Mouse (Mus musculus): ENCODE measurements around the gene Utf1. TPM values are rescaled to one million over a fixed set of nuclear protein-coding genes. Genes with fewer than 3 reads are reported as not detected.
A peak's percentile ranks its signal among the peaks of the same experiment; 100 is the strongest.

Gene Utf1
- total RNA-seq (2021), result not detected
- long read RNA-seq, experiment 1, result 0 reads
- long read RNA-seq, experiment 2, result 0 reads

GRCm38 (mm10) chr7:139943674-139944281, at the start of gene Utf1:
Utf1 (plus strand) TSS chr7:139943789.
- no peak for TF ChIP-seq CTCF (IDR thresholded peaks at IDR 0.05)
- intact Hi-C loops (cut with DNase I), result no loop called here
- DNase-seq (ENCODE audit: extremely low spot score in 1 of 2, low spot score in 2 of 2), result peak in 1 of 2 experiments; percentile 13
- H3K4me3 ChIP-seq, result peak within 1 kb of the TSS; percentile 13; the same call in 1 of the 2 replicates
- no peak within 1 kb of the TSS for H3K27ac ChIP-seq

GRCm38 (mm10) chr7:139894655-139895557, 48.7 kb upstream of the Utf1 start, which contains the start of gene Kndc1:
Kndc1 (plus strand) TSS chr7:139894696.
- no peak; the same call in 1 of the 2 replicates for TF ChIP-seq CTCF (IDR thresholded peaks at IDR 0.05)
- intact Hi-C loops (cut with DNase I), result no loop called here
- peak within 1 kb of the TSS; percentile 79 for H3K4me3 ChIP-seq
- peak within 1 kb of the TSS; percentile 87 for H3K27ac ChIP-seq
- DNase-seq (ENCODE audit: extremely low spot score in 1 of 2, low spot score in 2 of 2), result peak; percentile 82 to 84

GRCm38 (mm10) chr7:139896271-139896670, 47.3 kb upstream of the Utf1 start:
- no peak for DNase-seq (ENCODE audit: extremely low spot score in 1 of 2, low spot score in 2 of 2)
- no peak for TF ChIP-seq CTCF (IDR thresholded peaks at IDR 0.05)
- peak overlapping the region; percentile 87 for H3K27ac ChIP-seq
- peak overlapping the region; percentile 79 for H3K4me3 ChIP-seq
- intact Hi-C loops (cut with DNase I), result no loop called here

- TF ChIP-seq CTCF (IDR thresholded peaks at IDR 0.05), result no peak
- intact Hi-C loops (cut with DNase I), result no loop called here
- Histone ChIP-seq H3K27ac (peak overlapping the region; percentile 87), H3K4me3 (peak overlapping the region; percentile 79; the same call in 1 of the 2 replicates)
- no peak for DNase-seq (ENCODE audit: extremely low spot score in 1 of 2, low spot score in 2 of 2)
Measured at GRCm38 (mm10) chr7:139896796-139897195, 46.8 kb upstream of the Utf1 start.

- no peak for DNase-seq (ENCODE audit: extremely low spot score in 1 of 2, low spot score in 2 of 2)
- Histone ChIP-seq H3K27ac (peak overlapping the region; percentile 71), H3K4me3 (no peak overlapping the region)
- intact Hi-C loops (cut with DNase I), result no loop called here
- no peak for TF ChIP-seq CTCF (IDR thresholded peaks at IDR 0.05)
Measured at GRCm38 (mm10) chr7:139898606-139899005, 45.0 kb upstream of the Utf1 start.

- no peak overlapping the region for H3K4me3 ChIP-seq
- H3K27ac ChIP-seq, result peak overlapping the region; percentile 71
- intact Hi-C loops (cut with DNase I), result no loop called here
- no peak for TF ChIP-seq CTCF (IDR thresholded peaks at IDR 0.05)
- peak in 1 of 2 experiments; percentile 55 for DNase-seq (ENCODE audit: extremely low spot score in 1 of 2, low spot score in 2 of 2)
Measured at GRCm38 (mm10) chr7:139899505-139899904, 44.1 kb upstream of the Utf1 start.

GRCm38 (mm10) chr7:139900456-139900855, 43.1 kb upstream of the Utf1 start:
- H3K27ac ChIP-seq, result no peak overlapping the region
- no peak for TF ChIP-seq CTCF (IDR thresholded peaks at IDR 0.05)
- intact Hi-C loops (cut with DNase I), result loop anchor here (10.0 kb wide), 2 partner anchors 94 to 164 kb away; partner anchors contain the start of gene Adam8
- DNase-seq (ENCODE audit: extremely low spot score in 1 of 2, low spot score in 2 of 2), result no peak
- no peak overlapping the region for H3K4me3 ChIP-seq

GRCm38 (mm10) chr7:139900896-139901295, 42.7 kb upstream of the Utf1 start:
- intact Hi-C loops (cut with DNase I), result loop anchor here (10.0 kb wide), 2 partner anchors 94 to 164 kb away; partner anchors contain the start of gene Adam8
- H3K27ac ChIP-seq, result no peak overlapping the region
- TF ChIP-seq CTCF (IDR thresholded peaks at IDR 0.05), result no peak
- no peak overlapping the region for H3K4me3 ChIP-seq
- no peak for DNase-seq (ENCODE audit: extremely low spot score in 1 of 2, low spot score in 2 of 2)

GRCm38 (mm10) chr7:139901981-139902380, 41.6 kb upstream of the Utf1 start:
- no peak for TF ChIP-seq CTCF (IDR thresholded peaks at IDR 0.05)
- intact Hi-C loops (cut with DNase I), result loop anchor here (10.0 kb wide), 2 partner anchors 93 to 163 kb away; partner anchors contain the start of gene Adam8
- Histone ChIP-seq H3K27ac (no peak overlapping the region), H3K4me3 (no peak overlapping the region)
- no peak for DNase-seq (ENCODE audit: extremely low spot score in 1 of 2, low spot score in 2 of 2)

GRCm38 (mm10) chr7:139905261-139905660, 38.3 kb upstream of the Utf1 start:
- intact Hi-C loops (cut with DNase I), result loop anchor here (10.0 kb wide), 2 partner anchors 90 to 160 kb away; partner anchors contain the start of gene Adam8

GRCm38 (mm10) chr7:139905661-139906060, 37.9 kb upstream of the Utf1 start:
- intact Hi-C loops (cut with DNase I), result loop anchor here (10.0 kb wide), 2 partner anchors 89 to 159 kb away; partner anchors contain the start of gene Adam8
- peak; percentile 56 for TF ChIP-seq CTCF (IDR thresholded peaks at IDR 0.05)
- no peak overlapping the region for H3K27ac ChIP-seq
- H3K4me3 ChIP-seq, result no peak overlapping the region
- DNase-seq (ENCODE audit: extremely low spot score in 1 of 2, low spot score in 2 of 2), result peak in 1 of 2 experiments; percentile 39

More at GRCm38 (mm10) chr7:139905261-139905660, 38.3 kb upstream of the Utf1 start:
- H3K27ac ChIP-seq, result no peak overlapping the region
- no peak for DNase-seq (ENCODE audit: extremely low spot score in 1 of 2, low spot score in 2 of 2)
- no peak overlapping the region for H3K4me3 ChIP-seq
- no peak for TF ChIP-seq CTCF (IDR thresholded peaks at IDR 0.05)

Data from left cerebral cortex, adult 2 months (tissue).